Mouse (Mus musculus): ENCODE measurements around the gene Zfp362. TPM values are rescaled to one million over a fixed set of nuclear protein-coding genes. Genes with fewer than 3 reads are reported as not detected.

Gene Zfp362
- polyA plus RNA-seq, 1 experiment: 29.7 TPM

DNA sequence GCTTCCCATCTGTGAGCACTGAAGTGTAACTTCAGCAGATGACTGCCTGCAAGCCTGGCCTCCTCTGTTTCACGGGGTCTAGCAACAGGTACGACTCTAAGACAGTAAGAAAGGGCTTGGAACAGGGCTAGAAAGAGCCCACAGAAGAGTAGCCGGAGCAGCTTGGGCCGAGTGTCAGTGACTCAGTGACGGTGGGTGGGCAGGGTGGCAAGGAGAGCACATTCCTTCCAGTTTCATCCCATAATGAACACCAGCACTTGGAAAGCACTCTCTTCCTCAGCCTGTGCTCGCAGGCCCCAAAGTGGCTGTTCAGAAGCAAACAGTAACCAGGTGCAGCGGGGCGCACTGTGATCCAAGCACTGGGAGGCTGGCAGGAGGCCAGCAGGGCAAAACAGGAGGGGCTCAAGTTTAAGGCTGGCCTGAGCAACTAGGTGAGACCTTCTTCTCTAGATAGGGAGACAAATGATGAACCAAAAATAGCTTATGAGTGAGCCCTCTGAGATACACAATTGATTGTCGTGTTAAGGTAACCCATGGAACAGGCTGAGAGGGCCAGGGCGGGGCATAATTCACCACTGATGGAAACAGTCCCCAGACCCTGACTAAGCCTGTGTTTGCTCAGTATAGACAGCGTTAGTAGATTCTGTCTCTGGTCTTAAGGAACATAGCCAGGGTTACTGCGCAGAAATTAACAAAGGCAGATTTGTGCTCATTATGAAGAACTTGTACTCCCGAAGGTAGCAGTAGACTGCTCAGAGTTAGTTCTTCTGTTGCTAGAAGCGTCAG lies 67.8 kb downstream of the Zfp362 start:
- peaks cover 48% of the 10 kb centered on the region for H3K4me1 ChIP-seq (ENCODE audit: control insufficient read depth, insufficient read depth, low read length)
- no peak overlapping the region for H3K27ac ChIP-seq (ENCODE audit: insufficient read depth, low read depth, low read length)
- WGBS: 51% methylated on average over 14 of the region's 14 CpGs
- no peak overlapping the region for H3K4me3 ChIP-seq (ENCODE audit: insufficient read depth, low read depth, low read length)
- TF ChIP-seq CTCF (conservative IDR thresholded peaks at IDR 0.05; ENCODE audit: insufficient read depth, insufficient read length, low read depth, low read length): no peak
- no peak for TF ChIP-seq POLR2A (IDR thresholded peaks at IDR 0.05; ENCODE audit: low read depth, low read length)
- H3K27me3 ChIP-seq (replicated peaks; ENCODE audit: control insufficient read depth, insufficient read depth, low read length): no peaks in the 10 kb centered on the region
- no peak for DNase-seq
- H3K36me3 ChIP-seq (ENCODE audit: control insufficient read depth, insufficient read depth, low read length): no peaks in the 10 kb centered on the region

DNA sequence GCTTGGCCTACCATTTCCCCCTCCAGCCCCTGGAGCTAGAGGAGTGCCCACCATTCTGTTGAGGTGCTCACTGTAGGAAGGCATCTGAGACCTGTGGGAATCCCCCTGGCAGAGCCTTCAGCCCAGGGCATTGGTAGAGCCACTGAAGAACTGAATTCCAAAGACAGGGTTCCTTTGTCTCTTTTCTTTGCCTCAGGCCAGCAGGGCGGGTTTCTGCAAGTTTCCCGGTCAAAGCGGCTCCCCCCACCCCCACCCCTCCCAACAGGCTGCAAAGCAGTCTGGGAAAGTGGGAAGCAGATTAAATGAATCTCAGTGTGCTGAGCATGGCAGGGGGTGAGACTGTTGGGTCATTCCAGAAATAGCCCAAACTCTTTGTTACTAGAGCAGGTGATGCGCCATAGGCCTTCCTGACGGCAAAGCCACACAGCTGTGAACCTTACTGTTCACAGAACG lies 68.7 kb downstream of the Zfp362 start:
- H3K4me1 ChIP-seq (ENCODE audit: control insufficient read depth, insufficient read depth, low read length): peaks cover 48% of the 10 kb centered on the region
- H3K4me3 ChIP-seq (ENCODE audit: insufficient read depth, low read depth, low read length): no peak overlapping the region
- peak overlapping the region; percentile 53 for H3K27ac ChIP-seq (ENCODE audit: insufficient read depth, low read depth, low read length)
- DNase-seq: no peak
- 26% methylated on average over 6 of the region's 6 CpGs for WGBS
- H3K36me3 ChIP-seq (ENCODE audit: control insufficient read depth, insufficient read depth, low read length): no peaks in the 10 kb centered on the region
- no peaks in the 10 kb centered on the region for H3K27me3 ChIP-seq (replicated peaks; ENCODE audit: control insufficient read depth, insufficient read depth, low read length)
- no peak for TF ChIP-seq POLR2A (IDR thresholded peaks at IDR 0.05; ENCODE audit: low read depth, low read length)
- TF ChIP-seq CTCF (conservative IDR thresholded peaks at IDR 0.05; ENCODE audit: insufficient read depth, insufficient read length, low read depth, low read length): no peak

DNA sequence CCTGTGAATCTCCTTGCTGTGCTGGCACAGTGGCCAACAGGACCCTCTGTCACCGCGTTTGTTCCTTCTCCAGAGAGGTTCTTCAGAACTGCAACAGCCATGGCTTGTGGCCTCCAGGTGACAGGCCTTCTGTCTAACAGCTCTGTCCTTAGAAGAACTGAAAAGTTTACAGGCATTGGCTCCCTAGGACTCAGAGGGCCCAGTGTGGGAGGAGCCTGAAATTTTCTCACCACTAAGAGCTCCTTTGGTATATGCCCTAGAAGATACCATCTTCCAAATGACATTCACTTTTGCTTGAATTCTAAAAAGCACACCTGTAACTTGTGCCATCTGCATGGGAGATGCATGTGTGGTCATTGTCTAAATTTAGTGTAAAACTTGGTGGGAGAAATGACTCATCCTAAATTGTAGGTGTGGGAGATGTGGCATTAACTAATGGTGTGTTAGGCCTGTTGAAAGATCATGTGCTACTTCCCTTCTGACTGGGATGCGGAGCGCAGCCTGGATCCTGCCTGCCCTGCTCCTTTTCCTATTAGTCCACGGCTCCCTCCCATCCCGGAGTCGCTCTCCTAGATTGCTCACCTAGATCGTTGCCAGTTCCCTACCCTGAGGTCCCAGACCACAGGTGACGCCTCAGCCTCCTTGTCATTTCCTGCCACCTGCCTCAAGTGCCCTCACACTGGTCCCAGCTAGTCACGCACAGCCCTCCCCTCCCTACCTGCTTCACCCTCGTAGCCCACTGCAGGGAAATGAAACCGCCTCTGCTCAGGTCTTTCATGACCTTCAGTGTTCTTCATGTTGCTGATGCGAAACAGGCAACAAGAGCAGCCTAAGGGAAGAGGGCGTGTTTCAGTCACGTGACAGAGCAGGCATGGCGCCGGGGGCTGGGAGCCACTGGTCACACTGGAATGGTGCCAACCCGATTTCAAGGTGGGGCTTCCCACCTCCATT lies 70.8 kb downstream of the Zfp362 start:
- 42% methylated on average over 18 of the region's 18 CpGs for whole genome bisulfite sequencing
- no peak for TF ChIP-seq CTCF (conservative IDR thresholded peaks at IDR 0.05; ENCODE audit: insufficient read depth, insufficient read length, low read depth, low read length)
- TF ChIP-seq POLR2A (IDR thresholded peaks at IDR 0.05; ENCODE audit: low read depth, low read length): no peak
- H3K4me1 ChIP-seq (ENCODE audit: control insufficient read depth, insufficient read depth, low read length): peaks cover 50% of the 10 kb centered on the region
- H3K4me3 ChIP-seq (ENCODE audit: insufficient read depth, low read depth, low read length): 0 out of 2 replicates have a peak overlapping the region, but pooled peaks have one; percentile 3
- H3K27me3 ChIP-seq (replicated peaks; ENCODE audit: control insufficient read depth, insufficient read depth, low read length): no peaks in the 10 kb centered on the region
- DNase-seq: peak; percentile 76
- no peaks in the 10 kb centered on the region for H3K36me3 ChIP-seq (ENCODE audit: control insufficient read depth, insufficient read depth, low read length)
- peak overlapping the region; percentile 88 for H3K27ac ChIP-seq (ENCODE audit: insufficient read depth, low read depth, low read length)

DNA sequence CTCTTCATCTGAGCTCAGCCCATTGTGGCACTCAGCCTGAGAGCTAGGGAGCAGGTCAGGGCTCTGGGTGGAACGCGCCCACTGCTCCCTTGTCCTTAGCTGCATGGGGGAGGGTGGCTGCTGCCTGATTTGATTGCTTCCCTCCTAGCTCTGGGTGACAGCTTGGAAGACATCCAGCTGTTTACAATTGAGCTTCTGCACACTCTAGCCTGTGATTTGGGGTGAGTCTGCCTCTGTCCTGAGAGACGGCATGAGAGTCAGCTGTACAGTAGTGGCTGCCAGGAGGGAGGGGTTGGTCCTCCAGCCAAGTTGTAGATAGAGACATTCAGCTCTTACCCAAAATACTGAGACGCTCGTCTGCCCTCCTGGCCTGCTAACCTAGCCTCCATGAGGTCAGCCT lies 71.6 kb downstream of the Zfp362 start:
- TF ChIP-seq CTCF (conservative IDR thresholded peaks at IDR 0.05; ENCODE audit: insufficient read depth, insufficient read length, low read depth, low read length): no peak
- no peak for TF ChIP-seq POLR2A (IDR thresholded peaks at IDR 0.05; ENCODE audit: low read depth, low read length)
- WGBS: 11% methylated on average over 5 of the region's 5 CpGs
- peak; percentile 90 for DNase-seq
- H3K4me1 ChIP-seq (ENCODE audit: control insufficient read depth, insufficient read depth, low read length): peaks cover 57% of the 10 kb centered on the region
- peak overlapping the region; percentile 88 for H3K27ac ChIP-seq (ENCODE audit: insufficient read depth, low read depth, low read length)
- no peaks in the 10 kb centered on the region for H3K36me3 ChIP-seq (ENCODE audit: control insufficient read depth, insufficient read depth, low read length)
- H3K27me3 ChIP-seq (replicated peaks; ENCODE audit: control insufficient read depth, insufficient read depth, low read length): no peaks in the 10 kb centered on the region
- H3K4me3 ChIP-seq (ENCODE audit: insufficient read depth, low read depth, low read length): no peak overlapping the region

DNA sequence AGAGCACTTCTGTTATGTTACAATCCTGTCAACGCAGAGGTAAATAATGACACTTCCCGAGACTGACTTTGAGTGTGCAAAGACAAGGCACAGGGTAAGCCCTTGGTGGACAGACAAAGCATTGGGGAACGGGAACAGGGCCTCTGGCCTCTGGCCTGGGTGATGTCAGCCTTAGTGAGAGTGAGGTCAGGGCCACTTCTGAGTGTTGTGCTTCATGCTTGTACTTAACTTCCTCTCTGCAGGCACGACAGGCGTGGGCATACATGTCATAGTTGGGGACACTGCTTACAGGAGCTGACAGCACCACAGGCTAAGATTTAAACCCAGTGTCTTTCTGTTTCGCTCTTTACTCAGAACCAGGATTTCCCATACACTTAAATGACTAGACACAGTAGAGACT lies 72.3 kb downstream of the Zfp362 start:
- peaks cover 62% of the 10 kb centered on the region for H3K4me1 ChIP-seq (ENCODE audit: control insufficient read depth, insufficient read depth, low read length)
- peak overlapping the region; percentile 88 for H3K27ac ChIP-seq (ENCODE audit: insufficient read depth, low read depth, low read length)
- no peaks in the 10 kb centered on the region for H3K27me3 ChIP-seq (replicated peaks; ENCODE audit: control insufficient read depth, insufficient read depth, low read length)
- TF ChIP-seq POLR2A (IDR thresholded peaks at IDR 0.05; ENCODE audit: low read depth, low read length) (no peak), CTCF (conservative IDR thresholded peaks at IDR 0.05; ENCODE audit: insufficient read depth, insufficient read length, low read depth, low read length) (no peak)
- peak; percentile 44 for DNase-seq
- WGBS: 30% methylated on average over 6 of the region's 6 CpGs
- H3K4me3 ChIP-seq (ENCODE audit: insufficient read depth, low read depth, low read length): no peak overlapping the region
- H3K36me3 ChIP-seq (ENCODE audit: control insufficient read depth, insufficient read depth, low read length): no peaks in the 10 kb centered on the region

DNA sequence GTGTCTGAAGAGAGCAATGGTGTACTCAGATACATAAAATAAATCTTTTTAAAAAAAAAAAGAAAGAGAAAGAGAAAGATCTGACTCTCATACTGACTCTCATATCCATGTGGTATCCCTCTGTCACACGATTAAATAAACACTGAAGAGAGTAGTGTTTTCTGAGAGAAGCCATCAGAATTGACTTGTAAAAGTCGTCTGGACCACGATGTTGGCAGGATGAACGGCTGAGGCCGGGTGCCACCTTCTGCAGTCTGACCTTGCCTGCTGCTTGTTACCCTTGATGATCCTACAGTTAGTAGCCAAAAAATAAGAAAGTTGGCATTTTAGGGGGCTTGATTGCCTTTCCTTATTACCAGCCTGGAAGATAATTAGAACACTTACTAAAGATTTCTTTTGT lies 73.1 kb downstream of the Zfp362 start:
- Histone ChIP-seq H3K27ac (ENCODE audit: insufficient read depth, low read depth, low read length) (no peak overlapping the region), H3K27me3 (replicated peaks; ENCODE audit: control insufficient read depth, insufficient read depth, low read length) (no peaks in the 10 kb centered on the region), H3K36me3 (ENCODE audit: control insufficient read depth, insufficient read depth, low read length) (no peaks in the 10 kb centered on the region), H3K4me1 (ENCODE audit: control insufficient read depth, insufficient read depth, low read length) (peaks cover 61% of the 10 kb centered on the region), H3K4me3 (ENCODE audit: insufficient read depth, low read depth, low read length) (no peak overlapping the region)
- no peak for DNase-seq
- TF ChIP-seq POLR2A (IDR thresholded peaks at IDR 0.05; ENCODE audit: low read depth, low read length): no peak
- TF ChIP-seq CTCF (conservative IDR thresholded peaks at IDR 0.05; ENCODE audit: insufficient read depth, insufficient read length, low read depth, low read length): no peak
- WGBS: 17% methylated on average over 5 of the region's 5 CpGs

DNA sequence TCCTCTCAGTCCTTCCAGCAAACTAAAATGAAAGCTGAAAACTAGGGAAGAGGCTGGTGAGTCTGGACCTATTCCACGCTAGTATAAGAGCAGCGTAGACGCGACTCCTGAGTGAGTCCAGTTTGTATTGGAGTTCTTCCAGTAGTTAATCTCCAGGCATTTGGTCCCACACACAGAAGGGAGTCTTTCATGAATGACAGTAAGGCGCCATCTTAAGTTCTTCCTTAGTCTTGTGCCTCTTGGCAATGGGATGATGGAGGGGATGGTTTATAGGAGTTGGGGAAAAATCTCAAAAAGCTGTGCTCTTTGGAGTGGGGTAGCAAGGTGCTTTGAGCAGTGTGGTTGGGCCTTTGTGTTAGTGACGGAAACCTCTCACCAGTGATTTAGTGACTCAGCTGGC lies 75.6 kb downstream of the Zfp362 start:
- Histone ChIP-seq H3K27ac (ENCODE audit: insufficient read depth, low read depth, low read length) (peak overlapping the region; percentile 56), H3K4me1 (ENCODE audit: control insufficient read depth, insufficient read depth, low read length) (peaks cover 44% of the 10 kb centered on the region), H3K27me3 (replicated peaks; ENCODE audit: control insufficient read depth, insufficient read depth, low read length) (no peaks in the 10 kb centered on the region), H3K4me3 (ENCODE audit: insufficient read depth, low read depth, low read length) (no peak overlapping the region), H3K36me3 (ENCODE audit: control insufficient read depth, insufficient read depth, low read length) (no peaks in the 10 kb centered on the region)
- TF ChIP-seq CTCF (conservative IDR thresholded peaks at IDR 0.05; ENCODE audit: insufficient read depth, insufficient read length, low read depth, low read length) (no peak), POLR2A (IDR thresholded peaks at IDR 0.05; ENCODE audit: low read depth, low read length) (no peak)
- no peak for DNase-seq
- WGBS: 43% methylated on average over 6 of the region's 6 CpGs
